Mouse (Mus musculus): ENCODE results near the gene Ccdc47.

DNA sequence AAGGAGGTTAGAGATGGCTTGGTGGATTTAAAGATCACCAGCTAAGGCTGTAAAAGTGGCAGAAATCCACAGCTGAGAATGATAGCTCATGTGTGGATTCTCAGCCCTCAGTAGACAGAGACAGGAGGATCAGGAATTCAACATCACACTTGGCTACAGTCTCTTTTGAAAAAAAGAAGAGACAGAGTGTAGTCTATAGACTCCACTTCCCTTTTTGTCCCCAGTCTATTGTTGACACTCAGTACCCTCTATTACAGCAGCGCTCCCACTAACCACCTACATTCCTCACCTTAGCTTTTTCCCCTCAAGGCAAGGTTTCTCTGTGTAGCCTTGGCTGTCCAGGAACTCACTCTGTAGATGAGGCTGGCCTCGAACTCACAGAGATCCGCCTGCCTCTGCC, 24.4 kb downstream of the Ccdc47 start:
- no peak for TF ChIP-seq CTCF (IDR thresholded peaks at IDR 0.05; ENCODE audit: insufficient read depth, low read length)
- TF ChIP-seq POLR2A (IDR thresholded peaks at IDR 0.05; ENCODE audit: borderline replicate concordance, extremely low read depth, low read depth, low read length): no peak
